Mouse (Mus musculus): ENCODE measurements around the gene B3gntl1. TPM values are rescaled to one million over a fixed set of nuclear protein-coding genes. Genes with fewer than 3 reads are reported as not detected.
A peak's percentile ranks its signal among the peaks of the same experiment; 100 is the strongest.

The B3gntl1 gene
- total RNA-seq (2021), result 1 to 10 TPM; 3.9 to 4.5 TPM
- long read RNA-seq, experiment 1, partial matches to known transcripts, result 0 of 5 reads
- long read RNA-seq, experiment 1, other reads (novel, unspliced or antisense), result 5 of 5 reads
- long read RNA-seq, experiment 2, partial matches to known transcripts, result 0 of 3 reads
- long read RNA-seq, experiment 2, other reads (novel, unspliced or antisense), result 1 of 3 reads

DNA sequence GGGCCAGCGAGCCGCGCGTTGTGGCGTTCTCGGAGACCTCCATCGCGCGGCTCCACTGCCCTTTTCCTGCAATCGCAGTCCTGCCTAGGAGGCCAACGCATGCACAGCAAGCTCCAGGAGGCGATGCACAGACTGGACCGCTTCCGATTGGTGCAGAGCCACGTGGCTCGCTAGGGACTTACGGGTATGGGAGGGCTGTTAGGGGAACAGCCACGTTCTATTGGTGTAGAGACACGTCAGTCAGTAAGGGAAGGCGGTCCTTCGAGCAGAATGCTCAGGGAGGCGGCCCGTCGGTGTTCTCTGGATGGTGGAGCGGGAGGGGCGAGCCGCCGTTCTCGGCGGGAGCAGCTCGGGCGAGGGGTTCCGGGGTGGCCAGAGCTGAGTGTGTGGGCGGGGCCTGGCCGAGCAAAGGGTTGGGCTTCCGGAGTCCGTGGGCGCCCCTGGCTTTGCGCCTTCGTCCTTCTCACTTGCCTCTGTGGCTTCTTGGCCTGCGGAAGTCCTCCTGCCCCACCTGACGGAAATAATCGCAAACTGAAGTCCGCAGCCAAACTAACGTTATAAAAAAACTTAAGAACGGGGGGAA, at the start of gene B3gntl1:
B3gntl1 (minus strand) TSS at position 164 of the 583 bp plus-strand sequence.
- peak; percentile 100 for DNase-seq

DNA sequence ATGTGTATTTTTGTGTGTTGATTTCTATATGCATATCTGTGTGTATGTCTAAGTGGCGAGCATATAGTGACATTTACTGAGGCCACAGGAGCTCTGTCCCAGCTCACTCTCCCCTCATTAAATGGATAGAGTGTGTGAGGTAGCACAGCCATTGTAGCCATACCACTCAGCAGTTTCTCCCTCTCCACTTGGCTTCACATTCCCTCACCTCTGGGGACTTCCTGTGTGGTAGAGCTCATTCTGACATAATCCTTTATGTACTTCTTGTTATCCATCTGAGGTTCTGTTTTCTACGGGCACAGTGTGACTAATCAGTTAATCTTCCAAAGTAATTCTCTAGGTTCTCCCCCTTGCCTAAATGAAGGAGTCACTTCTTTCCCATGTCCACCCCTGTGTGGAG, 49.5 kb upstream of the B3gntl1 start:
- no peak for DNase-seq

DNA sequence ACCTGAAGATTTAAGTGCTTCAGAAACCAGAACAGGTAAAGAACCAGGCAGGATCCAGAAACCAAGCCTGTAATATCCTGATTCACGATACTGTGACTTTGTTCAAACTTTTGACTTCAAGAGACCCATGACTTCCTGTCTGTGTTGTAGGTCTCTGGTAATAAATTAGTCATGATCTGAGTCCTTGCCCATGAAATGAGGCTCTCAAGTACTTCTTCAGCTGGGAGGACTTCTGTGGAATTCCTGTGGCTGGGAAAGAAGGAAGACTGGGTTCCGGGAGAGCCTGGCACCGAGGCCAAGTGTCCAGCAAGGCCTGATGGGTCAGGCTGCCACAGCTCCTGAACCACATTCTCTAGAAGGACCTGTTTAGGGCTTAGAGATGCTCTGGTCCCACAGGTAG, 47.8 kb upstream of the B3gntl1 start:
- DNase-seq, result no peak

DNA sequence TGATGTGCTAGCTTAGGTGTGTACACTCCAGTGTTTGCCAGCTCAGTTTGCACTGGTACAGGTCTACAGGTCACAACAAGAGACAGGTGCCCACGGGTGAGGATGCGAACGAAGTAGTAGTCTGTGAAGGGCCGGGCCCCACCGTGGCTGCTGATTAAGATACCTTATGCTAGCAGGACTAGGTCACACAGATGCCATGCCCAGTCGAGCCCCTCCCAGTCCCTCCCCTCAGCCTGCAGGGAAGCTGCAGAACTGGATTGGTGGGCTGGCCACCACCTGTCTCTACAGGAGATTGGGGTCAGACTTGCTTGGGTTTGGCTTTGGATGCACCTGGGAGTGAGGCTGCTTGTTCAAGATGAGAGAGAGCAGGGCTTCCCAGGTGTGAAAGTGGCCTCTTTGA, 44.8 kb upstream of the B3gntl1 start:
- no peak for DNase-seq

DNA sequence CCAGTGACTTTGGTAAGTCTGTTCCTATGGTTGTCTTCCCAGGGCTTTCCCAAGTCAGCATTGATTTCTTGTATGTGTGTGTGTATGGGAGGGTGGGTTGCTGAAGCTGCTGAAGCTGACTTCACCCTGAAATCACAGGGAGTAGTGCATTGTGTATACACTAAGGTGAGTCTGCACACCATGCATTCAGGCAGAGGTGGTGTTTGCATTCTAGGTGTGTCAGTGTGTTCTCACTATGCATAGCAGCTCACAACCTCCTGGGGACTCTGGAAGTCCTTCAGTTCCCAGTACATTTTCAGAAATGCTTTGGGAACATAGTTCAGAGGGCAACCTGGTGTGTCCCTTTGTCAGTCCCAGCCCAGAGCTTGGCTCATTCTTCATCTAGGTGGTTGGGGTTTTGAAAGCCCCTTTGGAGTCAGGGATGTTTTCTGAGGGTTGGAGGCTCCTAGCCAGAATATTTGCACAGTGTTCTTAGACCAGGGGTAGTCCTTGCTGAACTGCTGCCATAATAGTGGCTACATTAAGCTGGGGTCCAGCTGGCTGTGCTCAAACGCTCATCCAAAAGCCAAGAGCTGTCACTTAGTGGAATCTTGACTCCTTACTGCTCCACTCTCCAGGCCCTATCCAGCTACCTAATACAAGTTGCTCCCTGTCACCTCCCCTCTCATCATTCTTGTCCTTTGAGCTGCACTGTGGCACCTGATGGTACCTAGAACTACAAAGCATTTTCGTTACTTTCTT, 42.0 kb upstream of the B3gntl1 start:
- no peak for DNase-seq

DNA sequence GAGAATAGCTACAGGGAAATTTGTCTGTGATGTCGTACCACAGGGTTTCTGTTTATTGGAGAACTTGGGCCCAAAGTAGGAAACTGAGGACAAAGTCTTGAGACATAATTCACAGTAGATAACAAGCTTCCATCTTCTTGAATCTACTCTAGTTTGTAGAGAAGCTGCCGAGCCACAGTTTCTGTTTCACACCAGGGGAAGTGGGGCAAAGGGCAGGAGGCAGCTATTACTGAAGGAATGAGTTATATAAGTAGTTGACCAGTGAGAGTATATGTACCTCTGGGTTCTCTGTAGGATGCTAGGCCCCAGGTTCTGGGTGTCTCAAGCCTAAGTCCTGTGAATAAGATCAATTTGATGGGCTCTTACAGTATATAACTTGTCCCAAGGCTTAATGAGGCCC, 40.6 kb upstream of the B3gntl1 start:
- no peak for DNase-seq

DNA sequence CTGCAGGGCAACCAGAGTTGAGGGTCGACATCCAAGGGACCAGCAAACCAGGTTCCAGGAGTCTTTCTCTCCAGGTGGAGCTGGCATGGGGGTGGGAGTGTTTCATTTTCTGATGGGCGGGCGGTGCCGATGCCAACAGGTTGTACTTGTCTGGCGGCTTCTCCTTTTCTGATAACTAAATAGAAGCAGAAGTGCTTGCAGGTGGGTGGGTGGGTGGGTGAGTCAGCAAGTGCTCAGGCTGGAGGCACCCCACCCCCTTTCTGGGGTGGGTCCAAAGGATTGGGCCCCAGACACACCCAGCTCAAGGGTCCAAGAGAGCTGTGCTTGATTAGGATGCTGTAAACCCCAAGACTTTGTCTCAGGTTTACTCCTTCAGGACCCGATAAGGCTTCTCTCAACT, 40.0 kb upstream of the B3gntl1 start:
- DNase-seq, result no peak

DNA sequence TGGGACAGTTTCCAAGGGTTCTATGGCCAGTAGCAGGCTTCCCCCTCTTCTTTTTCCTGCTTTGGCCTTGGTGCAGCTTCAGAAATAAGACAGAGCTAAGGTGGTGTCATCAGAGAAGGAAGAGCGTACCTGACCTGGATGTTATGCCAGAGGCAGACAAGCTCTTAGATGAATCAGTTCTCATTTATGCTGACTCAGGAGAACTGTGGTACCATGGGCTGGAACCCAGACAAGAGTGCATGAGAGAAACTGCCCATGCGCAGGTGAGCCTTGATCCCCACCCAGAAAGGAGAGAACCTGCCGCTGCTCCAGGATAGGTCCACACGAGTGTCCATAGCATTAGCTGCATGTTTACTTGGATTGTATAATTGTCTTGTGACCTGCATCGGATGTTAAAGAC, 37.3 kb upstream of the B3gntl1 start:
- DNase-seq, result no peak

DNA sequence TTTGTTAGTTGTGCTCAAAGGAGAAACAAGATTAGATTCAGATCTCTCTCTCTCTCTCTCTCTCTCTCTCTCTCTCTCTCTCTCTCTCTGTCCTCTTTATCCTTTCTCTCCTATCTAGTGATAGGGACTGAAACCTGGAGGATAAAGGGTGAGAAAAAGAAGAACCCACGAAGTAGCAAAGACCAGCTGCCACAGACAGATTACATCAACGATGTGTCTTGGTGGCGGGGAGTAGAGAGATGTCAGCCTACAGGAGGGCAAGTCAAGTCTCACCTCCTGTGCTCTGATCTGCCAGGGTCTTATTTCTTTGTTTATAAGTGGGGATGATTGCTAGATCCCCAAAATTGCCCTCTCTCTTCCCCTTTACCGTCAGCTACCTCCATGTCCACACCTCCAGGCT, 36.3 kb upstream of the B3gntl1 start:
- DNase-seq, result no peak

DNA sequence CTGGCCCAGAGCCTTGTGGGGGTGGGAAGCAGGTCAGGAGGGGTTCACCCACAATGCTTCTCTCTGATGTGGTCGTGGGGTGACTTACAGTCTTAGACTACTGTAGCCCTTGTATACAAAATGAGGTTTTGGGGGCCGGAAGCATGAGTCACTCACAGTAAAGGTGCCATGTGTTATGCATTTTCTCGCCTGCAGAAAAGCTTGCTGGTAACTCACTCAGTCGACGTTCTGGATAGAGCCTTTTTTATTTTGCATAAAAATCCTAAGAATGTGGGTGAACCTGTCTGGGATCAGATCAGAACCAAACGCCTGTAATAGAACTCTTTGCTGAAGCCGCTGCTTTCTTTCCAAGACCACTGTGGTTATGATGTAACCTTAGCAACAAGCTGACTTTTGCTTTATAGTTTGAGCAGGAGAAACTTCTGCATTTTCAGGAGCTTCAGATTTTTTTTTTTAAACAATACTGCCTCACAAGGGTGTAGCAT, 33.6 kb upstream of the B3gntl1 start:
- peak in 1 of 2 experiments; percentile 26 for DNase-seq

DNA sequence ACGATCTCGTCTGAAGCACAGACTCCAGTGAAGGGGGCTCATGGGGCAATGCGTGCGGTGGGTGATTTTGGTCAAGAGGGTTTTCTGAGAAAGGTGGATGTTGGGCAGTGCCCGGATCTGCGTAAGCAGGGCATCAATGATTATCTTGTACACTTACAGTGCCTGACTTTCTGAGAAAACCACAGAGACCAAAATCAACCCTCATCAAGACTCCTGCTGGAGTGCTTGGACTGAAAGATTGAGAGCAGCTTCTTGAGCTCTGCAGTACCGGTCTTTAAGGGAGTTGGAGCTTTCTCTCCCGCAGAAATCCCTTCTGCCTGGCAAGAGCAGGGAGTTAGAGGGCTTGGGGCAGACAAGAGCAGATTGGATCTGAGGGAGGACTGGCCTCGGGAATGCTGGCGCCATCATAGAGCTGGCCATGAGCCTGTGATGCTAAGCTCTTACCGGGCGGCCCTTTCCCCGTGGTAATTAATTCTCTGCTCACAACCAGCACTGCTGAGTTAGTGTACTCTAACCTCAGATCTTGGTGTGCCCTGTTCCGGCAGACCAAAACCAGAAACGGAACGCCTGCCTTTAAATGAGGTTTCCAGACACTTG, 30.8 kb upstream of the B3gntl1 start:
- DNase-seq, result no peak

DNA sequence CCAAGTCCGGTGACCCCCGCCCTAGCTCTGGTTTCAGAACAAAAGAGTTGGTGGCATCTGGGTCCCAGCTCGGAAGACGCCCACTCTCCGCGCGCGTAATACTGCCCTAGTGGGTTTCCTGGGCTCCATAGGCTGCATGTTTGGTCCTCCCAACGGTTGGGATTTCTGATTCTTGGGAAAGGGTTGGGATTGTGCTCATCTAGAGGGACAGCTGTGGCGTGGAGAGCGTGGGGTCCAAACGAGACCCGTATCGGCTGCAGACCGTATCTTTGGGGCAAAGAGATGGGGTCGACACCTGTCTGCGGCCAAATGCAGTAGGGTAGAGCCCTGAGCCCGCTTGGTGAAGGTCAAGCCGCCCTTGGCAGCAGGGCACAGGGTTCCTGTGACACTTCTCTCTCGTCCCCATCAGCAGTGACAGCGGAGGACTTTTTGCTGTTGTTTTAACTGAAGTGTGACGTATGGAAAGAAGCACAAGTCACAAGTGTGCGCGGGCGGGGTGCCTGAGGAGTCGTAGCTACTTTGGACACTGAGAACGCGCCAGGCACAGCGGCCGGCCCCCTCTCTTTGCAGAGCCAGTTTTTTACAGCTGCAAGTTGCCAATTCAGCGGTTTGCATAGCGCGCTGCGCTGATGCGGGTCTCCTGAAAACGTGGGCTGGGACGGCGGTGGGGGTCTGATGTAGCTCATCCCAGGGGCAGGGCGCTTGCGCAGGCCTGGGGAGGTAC, 30.1 kb upstream of the B3gntl1 start:
- DNase-seq, result peak; percentile 80 to 83

DNA sequence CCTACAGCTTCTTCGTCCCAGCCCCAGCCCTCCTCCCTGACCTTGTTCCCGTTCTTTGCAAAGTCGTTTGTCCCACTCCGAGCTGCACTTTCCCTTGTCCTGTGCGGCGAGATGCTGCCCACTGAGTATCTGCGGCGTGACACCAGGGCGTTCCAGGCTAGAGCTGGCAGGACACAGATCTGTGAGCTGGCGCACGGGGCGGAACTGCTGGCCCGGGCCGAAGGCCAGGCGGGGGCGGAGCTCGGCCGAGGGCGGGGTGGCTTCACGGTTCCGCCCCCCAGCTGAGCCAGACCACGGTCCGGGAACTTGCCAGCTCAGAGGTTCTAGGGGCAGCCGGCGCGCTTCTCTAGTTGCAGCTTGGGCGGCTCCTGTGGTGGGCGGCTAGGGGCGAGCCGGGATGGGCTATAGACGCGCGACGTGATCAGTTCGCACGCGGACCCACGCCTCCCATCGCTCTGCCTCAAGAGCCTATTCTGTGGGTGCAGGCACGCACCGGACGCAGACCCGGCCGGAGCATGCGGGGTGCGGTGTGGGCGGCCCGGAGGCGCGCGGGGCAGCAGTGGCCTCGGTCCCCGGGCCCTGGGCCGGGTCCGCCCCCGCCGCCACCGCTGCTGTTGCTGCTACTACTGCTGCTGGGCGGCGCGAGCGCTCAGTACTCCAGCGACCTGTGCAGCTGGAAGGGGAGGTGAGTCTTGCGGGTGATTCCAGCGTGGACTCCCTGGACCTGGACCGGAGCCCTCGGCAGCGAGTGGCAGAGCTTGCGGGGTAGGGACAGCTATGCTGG, 29.4 kb upstream of the B3gntl1 start:
- peak; percentile 95 to 97 for DNase-seq

DNA sequence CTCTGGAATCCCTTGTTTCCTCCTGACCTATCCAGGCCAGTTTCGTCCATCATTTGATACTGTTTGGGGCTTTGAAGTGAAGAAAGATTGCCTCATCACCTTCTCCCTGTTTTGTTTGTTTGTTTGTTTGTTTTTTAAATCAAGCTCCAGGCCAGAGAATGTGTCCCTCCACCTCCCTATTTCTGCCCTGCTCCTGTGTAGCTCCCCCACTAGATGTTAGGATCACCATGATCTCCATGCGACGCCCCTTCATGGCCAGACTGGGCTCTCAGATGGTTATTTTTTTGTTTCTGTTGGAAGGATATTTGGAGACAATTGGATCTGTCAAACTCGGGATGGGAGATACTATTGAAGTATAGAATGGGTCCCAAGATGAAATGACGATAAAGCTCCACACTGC, 28.3 kb upstream of the B3gntl1 start, which contains the start of gene Metrnl:
Metrnl (plus strand) TSS at position 301 of the 400 bp plus-strand sequence.
- no peak for DNase-seq

DNA sequence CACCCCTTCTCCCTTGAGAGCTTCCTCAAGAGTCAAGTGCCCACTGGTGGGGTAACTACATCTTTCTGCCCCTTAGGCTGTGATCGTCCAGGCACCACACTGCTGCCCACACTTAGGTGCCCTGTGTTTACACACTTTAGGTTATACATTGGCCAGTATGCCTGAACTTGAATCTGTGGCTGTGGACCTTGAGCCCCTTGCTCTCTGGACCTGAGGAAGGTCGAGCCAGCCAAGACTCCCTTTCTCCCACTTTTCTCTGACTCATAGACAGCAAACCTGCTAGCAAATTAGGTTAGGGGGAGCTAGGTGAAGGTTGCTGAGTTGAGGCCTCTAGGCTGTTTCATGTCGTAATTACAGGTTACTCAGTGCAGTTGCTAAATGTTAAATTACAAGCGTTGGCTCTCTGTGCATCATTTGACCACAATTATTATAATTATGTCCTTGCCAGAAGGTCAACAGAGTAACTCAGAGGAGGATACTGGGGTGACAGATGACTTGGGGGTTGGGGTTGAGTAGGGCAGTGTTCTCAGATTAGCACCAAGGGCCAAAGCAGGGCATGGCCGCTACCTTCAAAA, 25.5 kb upstream of the B3gntl1 start:
- no peak for DNase-seq

DNA sequence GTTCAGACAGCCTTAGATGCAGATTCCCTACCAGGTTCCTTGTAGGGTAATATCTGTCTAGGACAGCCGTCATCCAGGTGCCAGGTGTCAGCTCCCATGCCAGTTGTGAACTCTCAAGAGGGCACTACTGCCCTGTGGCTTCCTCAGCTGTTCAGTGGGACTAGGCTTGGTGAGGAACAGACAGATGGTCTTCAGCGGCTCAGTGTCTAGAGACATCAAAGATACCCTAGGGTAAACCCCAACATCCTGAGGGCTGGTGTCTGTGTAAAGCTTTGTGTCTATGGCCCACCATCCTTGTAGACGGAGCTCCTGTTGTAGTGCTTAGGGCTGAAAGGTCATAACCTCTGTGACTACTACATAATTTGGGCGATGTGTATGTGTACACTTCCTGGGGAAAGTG, 24.3 kb upstream of the B3gntl1 start:
- no peak for DNase-seq

DNA sequence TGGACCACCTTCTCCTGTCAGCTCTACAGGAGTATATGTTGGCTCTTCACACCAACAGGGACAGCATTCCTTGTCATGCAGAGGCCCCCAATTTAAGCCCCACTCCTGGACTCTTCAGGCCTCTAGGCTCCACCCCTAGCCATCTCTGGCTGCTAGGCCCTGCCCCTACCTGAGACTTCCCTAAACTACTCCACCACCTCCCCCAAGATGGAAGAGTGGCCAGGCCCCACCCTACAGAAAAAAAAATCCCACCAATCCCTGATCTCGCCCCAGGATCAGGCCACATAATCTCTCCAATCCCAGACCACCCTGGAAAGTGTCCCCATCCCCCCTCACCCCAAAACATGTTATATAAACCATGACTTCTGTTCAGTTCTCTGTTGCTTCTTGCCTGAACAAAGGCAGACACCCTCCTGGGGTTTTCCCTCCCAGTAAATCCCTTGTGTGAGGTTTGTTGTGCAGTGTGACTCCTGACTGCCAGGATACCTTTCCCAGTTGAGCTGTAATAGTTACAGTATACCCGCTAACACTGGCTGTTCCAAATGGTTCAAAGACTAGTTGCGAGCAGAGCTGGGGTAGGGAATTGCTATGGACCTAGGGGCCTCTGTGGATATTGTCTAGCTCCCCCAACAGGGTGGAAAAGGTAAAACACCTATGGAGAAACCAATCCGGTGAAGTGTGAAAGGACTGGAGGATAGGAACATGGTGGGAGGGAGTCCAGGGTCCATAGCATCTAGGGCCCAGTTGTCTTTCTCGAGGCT, 22.5 kb upstream of the B3gntl1 start:
- DNase-seq, result no peak

DNA sequence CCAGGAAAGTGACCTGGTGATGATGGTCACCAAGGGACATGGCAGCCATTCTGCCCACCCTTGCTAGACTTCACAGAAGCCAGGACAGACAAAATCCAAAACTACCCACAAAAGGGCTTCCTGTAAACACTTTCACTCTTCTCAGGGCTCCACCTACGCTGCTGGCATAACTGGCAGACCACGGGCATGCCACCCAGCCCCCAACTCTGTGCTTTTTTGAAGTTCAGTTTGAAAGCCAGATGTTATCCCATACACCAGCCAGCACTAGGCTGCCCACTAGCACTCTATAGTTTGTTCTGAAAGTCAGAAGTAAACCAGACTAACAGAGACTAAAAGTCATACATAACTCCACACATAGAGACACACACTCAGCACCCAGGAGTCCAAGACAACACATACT, 15.1 kb upstream of the B3gntl1 start:
- no peak for DNase-seq

DNA sequence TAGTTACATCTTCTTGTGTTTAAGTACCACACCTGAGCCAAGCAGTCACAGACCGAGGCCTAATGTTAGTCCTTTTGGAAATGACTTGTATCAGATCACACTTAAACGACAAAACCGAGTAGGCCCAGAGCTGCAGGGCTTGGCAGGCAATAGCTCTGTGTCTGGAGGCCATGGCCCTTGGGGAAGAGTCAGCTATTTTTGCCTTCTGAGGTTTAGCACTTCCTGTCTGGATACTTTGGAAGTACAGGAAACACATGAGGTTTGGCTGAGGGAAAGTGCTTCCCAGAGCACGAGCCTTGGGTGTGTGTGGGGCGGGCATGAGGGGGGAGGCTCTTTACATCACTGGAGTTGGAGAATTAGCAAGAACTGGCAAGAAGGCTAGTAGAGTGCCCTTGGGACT, 13.7 kb upstream of the B3gntl1 start:
- peak; percentile 55 to 80 for DNase-seq

DNA sequence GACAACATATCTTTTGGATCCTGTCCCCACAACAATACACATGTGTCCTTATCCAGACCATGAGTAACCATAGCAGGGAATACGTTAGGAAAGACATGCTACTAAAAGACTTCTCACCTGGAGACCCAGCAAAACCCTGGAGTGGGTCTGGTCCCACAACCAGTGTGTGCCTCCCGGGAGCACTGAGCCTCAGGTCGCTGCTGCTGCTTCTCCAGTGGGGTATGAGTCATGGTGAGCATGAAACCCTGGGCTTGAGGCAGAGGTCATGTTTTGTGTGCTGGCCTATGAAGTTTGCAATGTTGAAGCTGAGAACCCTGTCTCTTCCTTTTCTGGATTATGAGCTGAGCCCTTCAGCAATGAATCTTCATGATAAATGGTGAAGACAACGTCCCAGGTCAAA, 13.1 kb upstream of the B3gntl1 start:
- DNase-seq, result no peak
